Mouse (Mus musculus): Measurements from ENCODE around the gene Gm20388. TPM values are rescaled to one million over a fixed set of nuclear protein-coding genes. Genes with fewer than 3 reads are reported as not detected.

Gene Gm20388
- polyA plus RNA-seq, 1 experiment from 2014 or later: 5.3 TPM

GRCm38 (mm10) chr8:120764638-120765037 is 854.0 kb downstream of the Gm20388 start:
- no peak overlapping the region for H3K4me2 ChIP-seq
- H3K9ac ChIP-seq (ENCODE audit: low read depth, low read length): no peak overlapping the region
- no peak overlapping the region for H3K27ac ChIP-seq (ENCODE audit: low read depth, low read length)
- H3K4me3 ChIP-seq (ENCODE audit: low read depth, low read length): no peak overlapping the region
- H3K36me3 ChIP-seq (ENCODE audit: control insufficient read depth, insufficient read depth, low read length): no peaks in the 10 kb centered on the region
- no peak for DNase-seq (ENCODE audit: low spot score)
- H3K4me1 ChIP-seq (replicated peaks; ENCODE audit: control insufficient read depth, insufficient read depth, low read length): no peaks in the 10 kb centered on the region; the same call in 1 of the 2 replicates
- 0 out of 2 replicates have a peak, but pooled peaks cover 3% of the 10 kb centered on the region for H3K27me3 ChIP-seq (replicated peaks; ENCODE audit: control insufficient read depth, insufficient read depth, low read length)
- ATAC-seq (replicated peaks; ENCODE audit: low FRiP score): no peak
- H3K9me3 ChIP-seq (ENCODE audit: control insufficient read depth, low read length): no peaks in the 10 kb centered on the region

DNA sequence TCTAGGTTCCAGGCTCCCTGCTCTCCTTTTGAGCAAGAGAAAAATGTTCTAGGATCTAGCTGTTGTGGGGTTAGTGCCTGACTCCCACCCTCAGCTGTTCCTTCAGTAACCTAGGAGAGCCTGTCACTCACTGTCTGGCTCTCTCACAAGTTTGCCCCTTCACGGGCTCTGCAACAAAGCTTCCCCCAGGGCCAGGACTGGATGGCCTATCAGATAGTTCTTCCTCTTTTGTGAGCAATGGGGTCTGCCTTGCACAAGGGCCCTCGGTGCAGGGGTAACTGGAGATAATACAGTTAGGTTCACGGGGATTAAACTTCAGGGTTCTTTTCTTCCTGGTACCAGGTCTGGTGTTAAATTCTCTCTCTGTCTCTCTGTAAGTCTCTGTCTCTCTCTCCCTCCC is 856.0 kb downstream of the Gm20388 start:
- Histone ChIP-seq H3K4me2 (no peak overlapping the region), H3K4me1 (replicated peaks; ENCODE audit: control insufficient read depth, insufficient read depth, low read length) (no peaks in the 10 kb centered on the region; the same call in 1 of the 2 replicates), H3K27me3 (replicated peaks; ENCODE audit: control insufficient read depth, insufficient read depth, low read length) (no peaks in the 10 kb centered on the region), H3K9me3 (ENCODE audit: control insufficient read depth, low read length) (no peaks in the 10 kb centered on the region), H3K4me3 (ENCODE audit: low read depth, low read length) (no peak overlapping the region), H3K36me3 (ENCODE audit: control insufficient read depth, insufficient read depth, low read length) (no peaks in the 10 kb centered on the region), H3K27ac (ENCODE audit: low read depth, low read length) (no peak overlapping the region), H3K9ac (ENCODE audit: low read depth, low read length) (no peak overlapping the region)
- no peak for ATAC-seq (replicated peaks; ENCODE audit: low FRiP score)
- DNase-seq (ENCODE audit: low spot score): no peak
- WGBS: 24% methylated on average over 3 of the region's 3 CpGs

DNA sequence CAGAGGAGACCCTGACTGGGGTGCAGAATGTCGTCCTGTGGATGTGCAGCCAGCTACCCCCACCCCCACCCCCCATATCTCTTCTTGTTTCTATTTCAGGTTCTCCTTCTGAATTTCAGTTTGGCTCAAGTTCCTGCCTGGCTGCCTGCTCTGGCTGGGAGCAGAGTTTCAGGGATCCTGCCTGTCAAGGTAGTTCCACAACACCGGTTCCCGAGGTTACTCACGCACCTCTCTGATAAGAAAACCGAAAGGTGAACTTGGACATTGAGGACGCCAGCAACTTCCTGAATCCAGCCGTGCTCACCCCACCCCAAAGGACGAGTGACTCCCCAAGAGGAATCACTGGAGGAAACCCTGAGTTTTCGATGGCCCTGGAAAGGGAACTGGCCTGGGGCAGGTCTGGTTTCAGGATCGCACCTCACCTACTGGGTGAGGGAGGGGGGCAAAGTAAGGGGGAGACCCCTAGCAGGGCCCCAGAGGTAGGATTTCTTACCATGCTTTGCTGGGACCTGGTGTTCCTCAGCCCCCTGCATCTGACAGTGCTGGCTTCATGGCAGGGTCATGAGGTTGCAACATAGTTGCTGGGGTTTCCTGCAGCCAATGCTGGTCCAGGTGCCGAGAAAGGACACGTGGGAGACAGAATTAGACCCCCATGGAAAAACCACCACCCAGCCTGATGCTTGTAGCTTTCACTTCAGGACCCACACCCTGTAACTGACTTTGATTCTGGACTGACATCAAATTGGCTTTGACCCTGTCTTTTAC is 858.0 kb downstream of the Gm20388 start:
- no peaks in the 10 kb centered on the region for H3K27me3 ChIP-seq (replicated peaks; ENCODE audit: control insufficient read depth, insufficient read depth, low read length)
- no peak for DNase-seq (ENCODE audit: low spot score)
- H3K4me1 ChIP-seq (replicated peaks; ENCODE audit: control insufficient read depth, insufficient read depth, low read length): no peaks in the 10 kb centered on the region; the same call in 1 of the 2 replicates
- H3K9me3 ChIP-seq (ENCODE audit: control insufficient read depth, low read length): no peaks in the 10 kb centered on the region
- WGBS: 37% methylated on average over 12 of the region's 12 CpGs
- H3K27ac ChIP-seq (ENCODE audit: low read depth, low read length): no peak overlapping the region
- H3K4me2 ChIP-seq: no peak overlapping the region
- no peaks in the 10 kb centered on the region for H3K36me3 ChIP-seq (ENCODE audit: control insufficient read depth, insufficient read depth, low read length)
- H3K9ac ChIP-seq (ENCODE audit: low read depth, low read length): no peak overlapping the region
- ATAC-seq (replicated peaks; ENCODE audit: low FRiP score): no peak
- no peak overlapping the region for H3K4me3 ChIP-seq (ENCODE audit: low read depth, low read length)

DNA sequence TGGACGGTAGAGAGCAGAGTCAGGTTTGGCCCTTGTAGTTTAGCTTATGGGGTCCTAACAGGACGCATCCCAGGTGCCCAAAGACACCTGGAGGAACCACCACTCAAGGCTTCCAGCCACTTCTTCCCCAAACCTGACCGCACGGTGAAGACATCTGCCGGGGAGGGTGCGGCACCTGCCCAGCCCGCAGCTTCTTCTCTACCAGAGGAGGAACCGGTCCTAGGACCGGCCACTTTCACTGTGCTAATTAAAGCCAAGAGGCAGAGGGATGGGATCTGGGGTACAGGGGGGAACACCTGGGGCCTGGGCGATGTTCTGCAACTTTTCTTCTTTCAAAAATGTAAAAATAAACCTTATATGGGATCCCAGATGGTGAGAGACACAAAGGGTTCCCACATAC is 866.5 kb downstream of the Gm20388 start:
- H3K4me2 ChIP-seq: no peak overlapping the region
- H3K9me3 ChIP-seq (ENCODE audit: control insufficient read depth, low read length): no peaks in the 10 kb centered on the region
- DNase-seq (ENCODE audit: low spot score) (no peak), ATAC-seq (replicated peaks; ENCODE audit: low FRiP score) (no peak)
- no peaks in the 10 kb centered on the region for H3K4me1 ChIP-seq (replicated peaks; ENCODE audit: control insufficient read depth, insufficient read depth, low read length)
- WGBS: 89% methylated on average over 10 of the region's 10 CpGs
- no peak overlapping the region for H3K9ac ChIP-seq (ENCODE audit: low read depth, low read length)
- no peak overlapping the region for H3K27ac ChIP-seq (ENCODE audit: low read depth, low read length)
- no peaks in the 10 kb centered on the region for H3K36me3 ChIP-seq (ENCODE audit: control insufficient read depth, insufficient read depth, low read length)
- no peak overlapping the region for H3K4me3 ChIP-seq (ENCODE audit: low read depth, low read length)
- H3K27me3 ChIP-seq (replicated peaks; ENCODE audit: control insufficient read depth, insufficient read depth, low read length): 0 out of 2 replicates have a peak, but pooled peaks cover 7% of the 10 kb centered on the region

DNA sequence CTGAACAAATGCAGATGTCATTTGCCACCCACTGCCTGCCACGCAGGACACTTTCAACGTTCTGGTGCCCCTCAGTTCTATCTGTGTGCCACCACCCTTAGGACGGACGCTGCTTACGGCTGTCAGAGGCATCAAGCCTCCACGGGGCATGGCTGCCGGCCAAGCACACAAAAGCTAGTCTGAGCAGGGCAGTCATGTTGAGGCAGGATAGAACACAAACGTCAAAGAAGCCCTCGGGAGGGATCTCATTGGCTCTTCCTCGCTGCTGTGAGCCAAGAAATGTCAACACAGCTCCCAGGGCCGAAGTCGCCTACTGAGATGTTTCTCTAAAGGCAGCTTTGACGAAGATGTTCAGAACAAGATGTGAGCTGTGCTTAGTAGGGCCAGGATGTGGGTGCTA is 867.1 kb downstream of the Gm20388 start:
- Histone ChIP-seq H3K4me2 (no peak overlapping the region), H3K9me3 (ENCODE audit: control insufficient read depth, low read length) (no peaks in the 10 kb centered on the region), H3K4me1 (replicated peaks; ENCODE audit: control insufficient read depth, insufficient read depth, low read length) (no peaks in the 10 kb centered on the region), H3K4me3 (ENCODE audit: low read depth, low read length) (no peak overlapping the region), H3K27ac (ENCODE audit: low read depth, low read length) (no peak overlapping the region), H3K36me3 (ENCODE audit: control insufficient read depth, insufficient read depth, low read length) (no peaks in the 10 kb centered on the region), H3K9ac (ENCODE audit: low read depth, low read length) (no peak overlapping the region), H3K27me3 (replicated peaks; ENCODE audit: control insufficient read depth, insufficient read depth, low read length) (0 out of 2 replicates have a peak, but pooled peaks cover 7% of the 10 kb centered on the region)
- 60% methylated on average over 13 of the region's 13 CpGs for WGBS
- ATAC-seq (replicated peaks; ENCODE audit: low FRiP score): no peak
- no peak for DNase-seq (ENCODE audit: low spot score)

DNA sequence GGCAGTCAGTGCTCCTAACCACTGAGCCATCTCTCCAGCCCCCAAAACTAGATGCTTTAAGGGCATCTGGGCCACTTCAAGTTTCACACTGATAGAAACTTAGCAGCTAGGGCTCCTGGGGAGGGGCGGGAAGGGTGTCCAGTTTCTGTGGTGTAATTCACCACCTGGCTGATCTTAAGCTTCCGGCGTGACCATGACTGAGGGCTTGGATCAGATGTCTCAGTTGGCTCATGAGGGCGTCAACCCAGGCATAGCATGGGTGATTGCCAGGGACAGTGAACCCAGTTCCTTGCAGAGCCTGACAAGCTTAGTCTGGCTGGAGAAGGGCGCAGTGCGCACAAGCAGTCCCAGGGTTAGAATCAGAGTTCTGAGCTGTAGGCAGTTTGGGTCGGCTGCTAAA is 868.5 kb downstream of the Gm20388 start:
- Histone ChIP-seq H3K27ac (ENCODE audit: low read depth, low read length) (no peak overlapping the region), H3K4me1 (replicated peaks; ENCODE audit: control insufficient read depth, insufficient read depth, low read length) (no peaks in the 10 kb centered on the region), H3K9me3 (ENCODE audit: control insufficient read depth, low read length) (no peaks in the 10 kb centered on the region), H3K4me3 (ENCODE audit: low read depth, low read length) (no peak overlapping the region), H3K36me3 (ENCODE audit: control insufficient read depth, insufficient read depth, low read length) (no peaks in the 10 kb centered on the region), H3K4me2 (no peak overlapping the region), H3K9ac (ENCODE audit: low read depth, low read length) (no peak overlapping the region), H3K27me3 (replicated peaks; ENCODE audit: control insufficient read depth, insufficient read depth, low read length) (0 out of 2 replicates have a peak, but pooled peaks cover 7% of the 10 kb centered on the region)
- 94% methylated on average over 7 of the region's 7 CpGs for WGBS
- DNase-seq (ENCODE audit: low spot score) (no peak), ATAC-seq (replicated peaks; ENCODE audit: low FRiP score) (no peak)

GRCm38 (mm10) chr8:120783781-120784180 is 873.1 kb downstream of the Gm20388 start:
- Histone ChIP-seq H3K9ac (ENCODE audit: low read depth, low read length) (no peak overlapping the region), H3K4me2 (no peak overlapping the region), H3K4me3 (ENCODE audit: low read depth, low read length) (no peak overlapping the region), H3K9me3 (ENCODE audit: control insufficient read depth, low read length) (no peaks in the 10 kb centered on the region), H3K27ac (ENCODE audit: low read depth, low read length) (no peak overlapping the region), H3K4me1 (replicated peaks; ENCODE audit: control insufficient read depth, insufficient read depth, low read length) (no peaks in the 10 kb centered on the region), H3K27me3 (replicated peaks; ENCODE audit: control insufficient read depth, insufficient read depth, low read length) (0 out of 2 replicates have a peak, but pooled peaks cover 5% of the 10 kb centered on the region), H3K36me3 (ENCODE audit: control insufficient read depth, insufficient read depth, low read length) (no peaks in the 10 kb centered on the region)
- WGBS: 84% methylated on average over 4 of the region's 4 CpGs
- no peak for DNase-seq (ENCODE audit: low spot score)
- ATAC-seq (replicated peaks; ENCODE audit: low FRiP score): no peak

DNA sequence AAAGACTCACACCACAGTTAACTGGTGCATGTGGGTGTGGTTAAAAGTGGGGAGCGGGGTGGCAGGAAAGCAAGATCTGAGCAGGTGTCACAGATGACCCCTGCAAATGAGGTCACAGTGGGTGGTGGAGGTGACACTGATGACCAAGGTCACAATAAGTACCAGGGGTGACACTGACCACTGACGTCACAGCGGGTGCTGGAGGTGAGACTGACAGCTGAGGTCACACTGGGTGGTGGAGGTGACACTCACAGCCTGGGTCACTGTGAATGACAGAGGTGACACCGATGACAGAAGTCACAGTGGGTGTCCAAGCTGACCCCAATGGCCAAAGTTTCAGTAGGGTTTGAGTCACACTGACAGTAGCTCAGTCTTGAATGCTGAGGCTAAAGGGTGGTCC is 876.1 kb downstream of the Gm20388 start:
- Histone ChIP-seq H3K4me1 (replicated peaks; ENCODE audit: control insufficient read depth, insufficient read depth, low read length) (no peaks in the 10 kb centered on the region), H3K27ac (ENCODE audit: low read depth, low read length) (no peak overlapping the region), H3K36me3 (ENCODE audit: control insufficient read depth, insufficient read depth, low read length) (no peaks in the 10 kb centered on the region), H3K27me3 (replicated peaks; ENCODE audit: control insufficient read depth, insufficient read depth, low read length) (no peaks in the 10 kb centered on the region), H3K4me2 (no peak overlapping the region), H3K4me3 (ENCODE audit: low read depth, low read length) (no peak overlapping the region), H3K9me3 (ENCODE audit: control insufficient read depth, low read length) (no peaks in the 10 kb centered on the region), H3K9ac (ENCODE audit: low read depth, low read length) (no peak overlapping the region)
- no peak for ATAC-seq (replicated peaks; ENCODE audit: low FRiP score)
- 63% methylated on average over 4 of the region's 4 CpGs for WGBS
- DNase-seq (ENCODE audit: low spot score): no peak

DNA sequence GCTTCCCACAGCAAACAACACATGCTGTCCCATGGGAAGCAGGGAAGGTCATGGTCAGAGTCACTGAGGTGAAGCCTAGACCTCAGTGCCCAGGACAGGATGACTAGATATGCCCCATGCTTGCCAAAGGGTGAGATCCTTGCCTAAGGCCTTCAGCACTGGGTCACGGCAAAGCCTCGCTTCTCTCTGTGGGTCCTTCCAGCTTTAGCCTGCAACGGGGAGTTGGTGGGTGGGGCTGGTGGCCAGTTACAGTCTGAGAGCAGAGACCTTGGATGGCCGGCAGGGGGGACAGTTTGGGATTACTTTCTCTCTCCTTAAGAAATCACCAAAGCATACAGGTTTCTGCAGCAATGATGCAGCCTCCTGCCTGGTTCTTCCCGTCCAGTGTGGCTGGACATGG is 877.0 kb downstream of the Gm20388 start:
- Histone ChIP-seq H3K27me3 (replicated peaks; ENCODE audit: control insufficient read depth, insufficient read depth, low read length) (no peaks in the 10 kb centered on the region), H3K9ac (ENCODE audit: low read depth, low read length) (no peak overlapping the region), H3K4me2 (no peak overlapping the region), H3K9me3 (ENCODE audit: control insufficient read depth, low read length) (no peaks in the 10 kb centered on the region), H3K4me3 (ENCODE audit: low read depth, low read length) (no peak overlapping the region), H3K4me1 (replicated peaks; ENCODE audit: control insufficient read depth, insufficient read depth, low read length) (no peaks in the 10 kb centered on the region), H3K27ac (ENCODE audit: low read depth, low read length) (no peak overlapping the region), H3K36me3 (ENCODE audit: control insufficient read depth, insufficient read depth, low read length) (no peaks in the 10 kb centered on the region)
- ATAC-seq (replicated peaks; ENCODE audit: low FRiP score) (no peak), DNase-seq (ENCODE audit: low spot score) (no peak)
- 26% methylated on average over 5 of the region's 5 CpGs for WGBS
